Mouse (Mus musculus) cerebral cortex, adult 2 months (tissue): ENCODE data around the gene Slc25a47.

Source experiments
- WGBS: fragments of 180-500 bp; shearing (Covaris S2); methylation state at CpG from one replicate; pipeline ENCODE4 v1.1.7; 2018; 5-methylcytosine and 5-hydroxymethylcytosine counted together

The Slc25a47 gene

GRCm38 (mm10) chr12:108857589-108858184 lies 21.8 kb downstream of the Slc25a47 start:
- WGBS = 83% methylated on average over 7 of the region's 7 CpGs

- whole genome bisulfite sequencing = 72% methylated on average over 5 of the region's 5 CpGs
These were observed 22.6 kb downstream of the Slc25a47 start for GRCm38 (mm10) chr12:108858486-108858885.

GRCm38 (mm10) chr12:108865007-108865494 lies 29.2 kb downstream of the Slc25a47 start:
- 82% methylated on average over 6 of the region's 6 CpGs for WGBS

GRCm38 (mm10) chr12:108869575-108869974 lies 33.7 kb downstream of the Slc25a47 start:
- 66% methylated on average over 2 of the region's 2 CpGs for WGBS

DNA sequence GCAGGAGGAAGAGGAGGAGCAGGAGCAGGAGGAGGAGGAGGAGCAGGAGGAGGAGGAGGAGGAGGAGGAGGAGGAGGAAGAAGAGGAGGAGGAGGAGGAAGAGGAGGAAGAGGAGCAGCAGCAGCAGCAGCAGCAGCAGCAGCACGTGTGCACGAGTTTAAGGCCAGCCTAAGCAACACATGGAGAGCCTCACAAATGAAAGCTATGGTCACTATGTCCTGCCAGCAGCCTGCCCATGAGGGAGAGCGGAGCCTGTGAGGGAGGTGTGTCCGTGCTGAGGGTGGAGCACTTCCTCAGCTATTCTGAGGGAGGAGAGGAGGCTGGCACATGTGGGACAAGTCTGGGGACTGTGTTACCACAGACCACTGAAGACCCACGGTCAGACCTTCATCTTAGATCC lies 37.3 kb downstream of the Slc25a47 start:
- 79% methylated on average over 5 of the region's 5 CpGs for WGBS

GRCm38 (mm10) chr12:108879138-108879537 lies 43.3 kb downstream of the Slc25a47 start:
- 89% methylated on average over 4 of the region's 4 CpGs for WGBS

- WGBS = 95% methylated on average over 5 of the region's 5 CpGs
These were observed 44.8 kb downstream of the Slc25a47 start for GRCm38 (mm10) chr12:108880606-108881005.

DNA sequence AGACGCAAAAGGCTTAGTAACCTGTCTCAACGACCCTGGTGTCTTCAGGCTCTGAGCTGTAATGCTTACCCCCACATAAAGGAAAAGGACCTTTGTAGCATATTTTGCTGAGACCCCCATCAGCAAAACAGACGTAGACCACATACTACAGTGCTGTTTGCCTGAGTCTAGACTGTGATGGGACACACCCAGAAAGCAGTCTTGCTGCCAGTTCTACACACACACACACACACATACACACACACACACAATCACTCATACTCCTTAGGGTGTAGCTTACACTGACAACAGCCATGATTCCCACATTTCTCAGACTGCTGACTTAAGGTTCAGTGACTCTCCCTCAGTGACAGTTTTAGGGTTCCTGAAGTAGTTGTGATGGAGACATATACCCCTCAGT lies 45.3 kb downstream of the Slc25a47 start:
- 78% methylated on average over 3 of the region's 3 CpGs for WGBS

DNA sequence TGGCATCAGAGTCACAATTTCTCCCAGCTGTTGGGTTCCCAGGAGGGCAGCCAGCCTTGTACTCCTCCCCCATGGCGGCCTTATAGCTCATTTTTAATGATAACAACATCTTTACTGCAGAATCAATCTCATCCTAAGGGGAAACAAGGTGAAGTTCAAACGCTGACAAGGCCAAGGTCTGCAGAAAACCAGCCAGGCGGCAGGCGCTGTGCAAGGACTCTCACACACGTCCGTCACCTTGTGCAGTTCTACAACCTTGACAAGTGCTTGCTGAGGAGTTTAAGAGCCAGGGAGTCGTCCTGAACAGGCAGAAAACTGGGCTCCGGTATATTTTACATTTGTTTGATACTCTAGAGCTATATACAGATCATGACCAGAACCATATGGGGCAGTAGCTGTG lies 46.9 kb downstream of the Slc25a47 start:
- 91% methylated on average over 8 of the region's 8 CpGs for WGBS

GRCm38 (mm10) chr12:108885906-108886305 lies 50.1 kb downstream of the Slc25a47 start:
- 94% methylated on average over 1 of the region's 1 CpGs for WGBS

- WGBS = 77% methylated on average over 4 of the region's 4 CpGs
These were observed 51.2 kb downstream of the Slc25a47 start for GRCm38 (mm10) chr12:108887077-108887476.

- 62% methylated on average over 4 of the region's 4 CpGs for WGBS
These were observed 52.8 kb downstream of the Slc25a47 start for GRCm38 (mm10) chr12:108888632-108889031.

GRCm38 (mm10) chr12:108892989-108893714 lies 57.3 kb downstream of the Slc25a47 start, which contains the start of gene Wdr25:
Gene Wdr25, plus strand, starts transcription at chr12:108893631.
- 18% methylated on average over 12 of the region's 12 CpGs for WGBS

DNA sequence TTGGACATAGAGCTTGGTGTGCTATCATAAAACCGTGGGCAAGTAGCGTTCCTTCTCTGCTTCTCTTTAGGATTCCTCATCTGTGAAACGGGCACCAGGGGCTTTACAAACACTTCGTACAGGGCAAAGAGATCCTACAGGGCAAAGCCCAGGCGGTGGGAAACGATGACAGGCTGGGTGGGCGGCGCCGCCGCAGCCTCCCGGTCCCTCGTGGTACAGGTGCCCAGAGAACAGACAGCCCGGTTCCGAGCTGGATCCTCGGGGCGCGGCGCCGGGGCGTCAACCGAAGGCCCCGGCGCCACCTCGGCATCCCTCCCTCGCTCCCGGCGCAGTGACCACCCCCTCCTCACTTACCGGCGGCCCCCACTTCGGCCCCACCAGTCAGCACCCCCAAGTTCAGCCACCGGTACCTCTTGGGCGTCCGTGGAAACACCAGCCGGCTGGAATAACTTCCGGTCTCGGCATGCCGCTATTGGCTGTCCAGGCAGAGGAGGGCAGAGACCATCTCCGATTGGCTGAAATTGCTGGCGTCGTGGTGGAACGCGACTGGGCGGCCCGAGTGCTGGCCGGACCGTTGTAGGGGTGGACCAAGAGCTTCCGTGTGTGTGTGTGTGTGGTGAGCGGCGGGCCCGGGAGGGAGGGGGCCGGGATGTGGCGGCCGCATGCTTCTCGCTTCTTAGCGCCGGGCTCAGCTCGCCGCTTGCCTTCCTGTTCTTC lies 58.0 kb downstream of the Slc25a47 start, which contains the start of gene Wars:
Gene Wars, minus strand, starts transcription at position 460 of the 717 bp plus-strand sequence.
- WGBS = 1% methylated on average over 58 of the region's 58 CpGs

DNA sequence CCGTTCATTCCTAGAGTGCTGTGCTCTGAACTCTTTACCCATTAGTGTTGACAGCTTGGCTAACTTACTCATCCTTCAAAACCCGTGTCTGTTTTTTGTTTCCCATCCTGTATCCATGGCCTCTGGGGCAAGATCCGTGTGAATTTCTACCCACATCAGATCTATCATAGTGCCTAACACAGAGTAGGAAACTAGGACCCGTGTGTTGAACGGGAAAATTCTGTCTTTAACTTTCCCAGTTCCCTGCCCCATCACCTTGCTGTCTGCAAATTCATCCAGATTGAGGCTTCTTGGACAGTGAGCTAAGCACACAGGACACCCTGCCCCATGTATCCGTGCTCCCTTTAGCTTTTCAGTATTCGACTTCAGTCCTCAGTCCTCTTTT lies 58.6 kb downstream of the Slc25a47 start:
- 0% methylated on average over 7 of the region's 7 CpGs for WGBS

DNA sequence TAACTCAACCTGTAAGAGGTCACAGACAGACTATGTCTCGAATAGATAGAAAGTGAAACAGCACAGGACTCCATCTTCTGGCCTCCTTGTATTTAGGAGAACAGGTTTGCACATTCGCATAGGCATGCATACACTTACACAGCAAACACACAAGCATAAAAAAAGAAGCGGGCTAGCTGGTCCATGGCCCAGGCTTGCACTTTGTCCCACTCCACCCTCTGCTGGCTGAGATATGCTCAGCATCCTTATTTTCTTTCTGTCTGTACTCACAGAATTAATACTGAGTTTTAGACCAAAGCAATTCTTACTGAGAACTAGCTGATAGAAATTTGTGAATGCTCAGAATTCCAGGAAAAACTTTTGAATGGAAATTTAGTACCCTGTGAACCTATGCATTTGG lies 60.2 kb downstream of the Slc25a47 start:
- 56% methylated on average over 3 of the region's 3 CpGs for WGBS

DNA sequence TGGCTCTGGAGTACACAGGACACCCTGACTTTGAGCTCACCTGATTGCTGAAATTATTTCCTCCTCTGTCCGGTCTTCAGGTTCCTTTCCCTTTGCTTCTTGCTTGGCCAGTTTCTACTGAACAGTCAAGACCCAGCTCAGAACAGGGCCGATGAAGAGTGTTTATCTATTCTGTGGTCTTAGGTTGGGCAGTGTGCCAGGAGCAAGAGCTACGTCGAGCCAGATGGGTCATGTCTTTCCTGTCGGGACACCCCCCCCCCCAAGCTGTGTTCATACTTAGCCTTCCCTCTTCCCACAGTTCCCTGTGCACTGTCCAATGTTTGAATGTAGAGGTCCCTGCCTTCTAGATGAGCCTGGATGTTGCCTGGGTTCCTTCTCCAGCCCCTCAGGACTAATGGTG lies 65.5 kb downstream of the Slc25a47 start:
- 67% methylated on average over 5 of the region's 5 CpGs for WGBS

DNA sequence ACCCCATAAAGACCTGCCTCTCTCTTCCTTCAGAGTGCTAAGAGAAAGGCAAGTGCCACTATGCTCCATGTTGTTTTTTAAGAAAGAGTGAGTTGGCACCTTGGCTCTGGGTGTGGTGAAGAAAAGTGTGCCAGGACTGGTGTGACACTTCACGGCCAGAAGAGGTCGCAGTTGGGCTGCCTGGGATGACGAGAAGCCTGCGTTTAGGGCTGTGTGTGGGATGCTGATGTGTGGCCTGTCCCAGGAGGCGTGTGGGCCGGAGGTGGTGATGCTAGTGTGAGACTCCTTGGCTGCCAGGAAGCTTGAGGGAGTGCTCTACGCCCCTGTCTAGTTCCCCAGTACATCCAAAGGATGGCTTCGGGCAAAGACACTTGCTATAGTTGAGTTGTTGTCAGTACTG lies 67.1 kb downstream of the Slc25a47 start:
- WGBS = 11% methylated on average over 8 of the region's 8 CpGs

DNA sequence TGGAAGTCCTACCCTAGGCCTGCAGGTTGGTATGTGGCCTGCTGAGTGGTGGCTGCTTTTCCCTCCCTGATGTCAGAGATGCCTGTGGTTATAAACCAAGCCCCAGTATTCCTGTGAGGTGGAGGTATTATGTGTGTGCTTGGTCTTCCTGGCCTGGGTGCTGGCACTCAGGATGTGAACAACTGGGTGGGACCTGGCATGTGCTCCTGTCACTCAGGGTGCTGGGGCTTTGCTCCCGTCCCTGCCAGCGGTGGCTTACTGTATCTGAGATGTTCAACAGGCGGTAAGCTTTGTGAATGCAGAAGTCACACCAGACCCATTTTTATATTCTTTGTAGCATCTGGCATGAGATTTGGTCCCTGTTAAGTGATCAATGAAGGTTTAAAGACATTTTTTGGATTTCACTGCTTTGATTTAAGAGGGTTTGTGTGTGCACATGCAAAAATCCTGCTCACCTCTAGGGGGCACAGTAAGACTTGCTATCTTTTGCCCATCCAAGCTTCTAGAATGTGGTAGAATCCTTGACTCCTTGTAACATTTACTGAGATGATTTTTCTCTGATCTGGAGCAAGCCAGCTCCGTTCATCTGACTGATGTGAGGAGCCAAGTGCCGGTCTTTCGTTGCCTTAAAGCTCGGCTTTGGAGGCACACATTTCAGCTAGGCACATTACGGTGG lies 67.9 kb downstream of the Slc25a47 start:
- WGBS = 46% methylated on average over 8 of the region's 8 CpGs

DNA sequence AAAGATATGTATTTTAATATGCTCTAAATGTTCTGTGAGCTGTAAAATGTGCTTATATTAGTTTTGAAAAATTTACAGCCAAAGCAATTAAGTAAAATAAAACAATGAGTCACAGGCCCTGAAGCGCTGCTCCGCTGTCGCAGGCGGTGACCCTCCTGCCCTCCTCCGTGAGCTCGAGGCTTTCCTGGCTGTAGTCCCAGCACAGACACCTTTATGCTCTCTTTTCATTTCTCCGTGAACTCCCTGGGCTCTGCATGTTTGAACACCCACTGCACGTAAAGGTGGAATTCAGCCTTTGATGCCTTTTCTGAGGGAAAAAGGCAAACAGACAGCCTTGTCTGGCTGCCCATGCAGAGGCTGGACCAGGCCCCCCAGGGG lies 68.4 kb downstream of the Slc25a47 start:
- 40% methylated on average over 8 of the region's 8 CpGs for WGBS

DNA sequence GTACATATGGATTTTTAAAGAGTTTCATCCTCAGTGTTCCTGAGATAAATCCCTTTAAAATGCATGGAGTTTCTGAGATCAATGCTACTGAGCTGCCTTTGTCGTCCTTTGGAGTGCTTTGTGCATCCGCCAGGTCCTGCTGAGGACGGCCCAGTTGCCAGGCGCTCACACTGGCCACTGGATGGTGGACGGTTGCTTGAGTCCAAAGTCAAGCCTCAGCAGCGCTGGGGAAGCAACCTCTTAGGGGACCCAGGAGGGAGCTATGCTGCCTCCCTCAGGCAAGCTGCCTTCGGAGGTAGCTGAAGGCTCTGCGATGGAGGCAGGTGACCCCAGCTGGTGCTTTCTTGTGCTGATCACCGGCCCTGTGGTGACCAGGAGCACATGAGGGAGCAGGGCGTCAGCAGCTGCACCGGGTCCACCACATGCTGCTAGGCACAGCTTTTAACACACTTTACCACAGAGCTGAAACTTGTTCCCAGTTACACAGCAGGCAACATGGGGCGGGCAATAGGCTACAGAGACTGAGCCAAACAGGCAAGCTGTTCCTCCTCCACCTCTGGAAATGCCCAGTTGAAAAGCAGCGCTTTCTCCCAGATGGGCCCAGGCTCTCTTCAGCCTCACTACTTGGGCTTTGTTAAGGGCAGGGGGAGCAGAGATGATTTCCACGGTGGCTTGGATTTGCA lies 69.9 kb downstream of the Slc25a47 start:
- 75% methylated on average over 14 of the region's 14 CpGs for WGBS
